Mouse (Mus musculus) liver, postnatal 0 days (tissue): Measurements from ENCODE around the gene Pip5kl1. TPM values are rescaled to one million over a fixed set of nuclear protein-coding genes. Genes with fewer than 3 reads are reported as not detected.

Source experiments
- ATAC-seq: fragments of 200-750 bp; cut with Nextera tagmentation; 2 replicates; pipeline ENCODE4 v1.8.0; 2017; ENCODE audit warnings: mild to moderate bottlenecking, moderate library complexity
- DNase-seq: peaks from one replicate; pipeline ENCODE4 v3.0.0-alpha.2; 2016
- H3K27ac ChIP-seq: fragments of 300-500 bp; sonication (generic); 2 replicates; pipeline ENCODE4 v1.5.1; 2014; ENCODE audit warnings: antibody characterized with exemption, moderate library complexity, mild to moderate bottlenecking, low read depth
- H3K27me3 ChIP-seq: fragments of 300-500 bp; sonication (generic); 2 replicates; pipeline ENCODE4 v1.6.1; 2014; ENCODE audit warnings: low read length, control low read depth, mixed read lengths; ENCODE audit not compliant: insufficient read depth
- H3K36me3 ChIP-seq: fragments of 300-500 bp; sonication (generic); replicated peaks from 2 replicates; pipeline ENCODE4 v1.6.1; 2014; ENCODE audit warnings: mild to moderate bottlenecking, control low read depth, low read length, moderate library complexity, mixed read lengths; ENCODE audit not compliant: insufficient read depth
- H3K4me1 ChIP-seq: fragments of 300-500 bp; sonication (generic); 2 replicates; pipeline ENCODE4 v1.6.1; 2014; ENCODE audit warnings: antibody characterized with exemption, mild to moderate bottlenecking, control low read depth; ENCODE audit not compliant: insufficient read depth
- H3K4me2 ChIP-seq: fragments of 300-500 bp; sonication (generic); 2 replicates; pipeline ENCODE4 v1.6.1; 2014; ENCODE audit warnings: low read depth, mild to moderate bottlenecking, low read length, moderate library complexity, mixed read lengths
- H3K4me3 ChIP-seq: fragments of 300-500 bp; sonication (generic); 2 replicates; pipeline ENCODE4 v1.5.1; 2014; ENCODE audit warnings: low read depth, low read length
- H3K9ac ChIP-seq: fragments of 300-500 bp; sonication (generic); replicated peaks from 2 replicates; pipeline ENCODE4 v1.6.1; 2014; ENCODE audit warnings: mild to moderate bottlenecking, moderate library complexity
- H3K9me3 ChIP-seq: fragments of 300-500 bp; sonication (generic); 2 replicates; pipeline ENCODE4 v1.6.1; 2016; ENCODE audit warnings: mild to moderate bottlenecking, control low read depth, low read length, mixed read lengths
- CTCF ChIP-seq: sonication (generic); IDR thresholded peaks from 2 replicates; pipeline ENCODE4 v1.5.1; 2016; ENCODE audit warnings: antibody characterized with exemption, low read depth
- EP300 ChIP-seq: IDR thresholded peaks from 2 replicates; pipeline ENCODE4 v1.6.1; 2016; ENCODE audit warnings: antibody characterized with exemption, low read depth, mild to moderate bottlenecking
- WGBS: fragments of 180-500 bp; shearing (Covaris S2); extraction: QIAGEN DNeasy Blood & Tissue Kit; methylation state at CpG from one replicate; pipeline ENCODE4 v1.1.7; 2014; ENCODE audit not compliant: insufficient replicate concordance; 5-methylcytosine and 5-hydroxymethylcytosine counted together
- polyA plus RNA-seq: library from polyadenylated mRNA; unstranded; fragments of >200 nt; fragmentation: Nextera tagmentation; extraction: Ambion mirVana; gene quantifications from 2 replicates; pipeline ENCODE4 v1.2.1, GENCODE M21; 2015

Gene Pip5kl1
- polyA plus RNA-seq, 1 experiment from 2014 or later: not detected

DNA sequence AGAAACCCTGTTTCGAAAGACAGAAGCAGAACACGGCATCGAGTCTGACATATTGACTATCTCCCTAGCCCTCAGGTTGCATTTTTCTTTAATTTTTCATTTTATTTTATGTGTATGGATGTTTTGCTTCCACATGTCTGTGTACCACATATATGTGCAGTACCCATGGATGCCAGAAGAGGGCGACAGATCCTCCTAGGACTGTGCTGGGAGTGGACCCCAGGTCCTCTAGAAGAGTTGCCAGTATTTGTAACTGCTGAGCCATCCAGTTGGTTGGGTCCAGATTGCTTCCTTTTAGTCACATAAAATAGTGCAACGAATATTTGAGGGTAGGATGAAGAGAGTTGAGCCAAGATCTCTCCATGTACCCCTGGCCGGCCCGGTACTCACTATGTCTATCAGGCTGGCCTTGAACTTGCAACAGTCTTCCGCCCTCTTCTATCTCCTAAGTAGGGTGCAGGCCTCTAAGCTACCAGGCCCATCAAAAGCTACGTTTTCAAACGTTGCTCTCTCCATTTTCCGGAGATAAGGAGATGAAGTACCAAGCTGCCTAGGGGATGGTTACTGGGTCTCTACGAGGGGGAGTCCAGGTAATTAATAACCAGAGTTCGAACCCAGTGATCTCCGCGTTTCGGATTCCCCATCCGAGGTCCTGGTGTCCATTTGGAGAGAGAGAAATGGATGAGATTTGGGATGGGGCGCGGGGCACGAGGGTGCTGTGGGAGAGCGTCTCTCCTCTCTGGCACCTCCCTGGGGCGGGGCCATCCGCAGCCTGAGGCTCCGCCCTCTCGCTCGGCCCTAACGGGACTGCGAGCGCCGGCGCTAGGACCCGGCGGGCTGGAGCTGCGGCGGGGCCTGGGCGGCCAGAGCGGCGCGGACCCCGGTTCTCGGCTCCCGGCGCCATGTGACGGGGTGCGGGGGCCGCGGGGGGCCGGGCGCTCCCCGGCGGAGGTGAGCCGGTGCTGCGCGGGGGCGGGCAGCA lies 31.9 kb downstream of the Pip5kl1 start:
- H3K4me3 ChIP-seq: peak overlapping the region; percentile 67
- 13% methylated on average over 39 of the region's 55 CpGs for WGBS
- H3K36me3 ChIP-seq: no peaks in the 10 kb centered on the region
- peak; percentile 91 for DNase-seq
- H3K9ac ChIP-seq: peak overlapping the region; percentile 70
- TF ChIP-seq EP300 (no peak), CTCF (peak; percentile 84)
- peak; percentile 69 for ATAC-seq
- no peaks in the 10 kb centered on the region for H3K27me3 ChIP-seq
- peak overlapping the region; percentile 93; the same call in 1 of the 2 replicates for H3K27ac ChIP-seq
- peaks cover 50% of the 10 kb centered on the region for H3K4me1 ChIP-seq
- H3K4me2 ChIP-seq: peak overlapping the region; percentile 91
- no peaks in the 10 kb centered on the region for H3K9me3 ChIP-seq

DNA sequence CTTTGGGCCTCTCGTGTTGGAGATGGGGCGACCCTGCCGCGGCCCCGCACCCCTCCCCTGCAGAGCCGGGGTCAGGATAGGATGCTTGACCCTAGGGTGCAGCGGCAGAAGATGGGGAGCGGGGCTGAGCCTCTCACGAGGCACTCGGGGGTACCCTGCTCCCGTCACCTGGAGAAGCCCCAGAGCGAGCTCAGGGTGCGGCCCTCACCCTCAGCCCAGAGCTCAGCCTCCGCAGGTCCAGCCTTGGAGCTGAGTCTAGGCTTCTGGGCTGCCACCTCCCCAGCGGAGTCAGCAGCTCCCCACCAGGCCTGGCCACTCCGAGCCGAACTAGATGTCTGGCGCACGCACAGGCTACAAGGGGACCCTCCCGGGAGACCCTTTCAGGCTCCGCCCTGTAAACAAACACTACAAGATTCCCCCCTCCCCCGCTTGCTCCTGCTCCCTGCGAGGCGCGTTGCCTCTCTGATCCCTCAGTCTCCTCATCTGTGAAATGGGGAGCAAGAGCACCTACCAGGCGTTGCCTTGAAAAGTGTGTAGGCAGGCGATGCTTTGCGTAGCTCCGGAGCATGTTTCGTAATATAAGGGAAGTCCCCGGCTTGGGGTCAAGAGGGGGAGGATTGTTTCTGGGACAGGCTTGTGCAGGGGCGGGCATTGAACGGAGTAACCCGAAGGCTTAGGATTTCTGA lies 32.8 kb downstream of the Pip5kl1 start:
- TF ChIP-seq CTCF: no peak
- no peak for TF ChIP-seq EP300
- no peaks in the 10 kb centered on the region for H3K27me3 ChIP-seq

DNA sequence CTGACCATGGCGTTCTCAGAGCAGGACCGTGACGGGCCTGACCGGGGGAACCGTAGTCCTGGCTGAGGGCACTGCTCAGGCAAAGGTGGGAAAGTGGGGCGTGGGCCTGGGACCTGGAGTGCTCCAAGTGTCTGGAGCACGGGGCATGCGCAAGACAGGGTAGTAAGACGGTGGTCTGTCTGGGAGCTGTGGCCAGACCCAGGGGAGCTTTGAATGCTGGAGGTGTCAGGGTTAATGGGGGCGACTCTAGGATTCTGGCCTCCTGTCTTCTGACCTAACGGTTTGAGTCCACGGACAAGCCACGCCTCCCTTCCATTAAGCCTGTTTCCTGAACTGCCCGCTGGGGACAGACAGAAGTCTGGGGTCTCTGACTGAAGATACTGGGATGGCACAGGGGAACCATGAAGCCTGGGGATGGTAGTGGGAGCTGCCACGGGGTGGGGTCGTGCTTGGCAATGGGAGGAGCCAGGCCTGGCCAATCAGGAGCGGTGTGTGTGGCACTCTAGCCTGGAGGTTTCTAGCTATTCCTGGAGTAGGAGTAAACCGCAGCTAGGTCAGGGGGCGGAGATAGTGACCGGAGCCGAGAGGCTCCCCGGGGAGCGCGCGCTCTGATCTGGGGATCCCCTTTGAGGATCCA lies 33.7 kb downstream of the Pip5kl1 start:
- ATAC-seq: peak; percentile 81
- peak overlapping the region; percentile 41 for H3K9ac ChIP-seq
- H3K27me3 ChIP-seq: no peaks in the 10 kb centered on the region
- peak overlapping the region; percentile 67 for H3K4me3 ChIP-seq
- peak overlapping the region; percentile 91 for H3K4me2 ChIP-seq
- WGBS: 2% methylated on average over 25 of the region's 25 CpGs
- H3K36me3 ChIP-seq: no peaks in the 10 kb centered on the region; the same call in 1 of the 2 replicates
- no peaks in the 10 kb centered on the region for H3K9me3 ChIP-seq
- H3K27ac ChIP-seq: peak overlapping the region; percentile 93
- TF ChIP-seq EP300 (no peak; the same call in 1 of the 2 replicates), CTCF (peak; percentile 19; the same call in 1 of the 2 replicates)
- peaks cover 45% of the 10 kb centered on the region for H3K4me1 ChIP-seq
- DNase-seq: peak; percentile 83

More for the DNA sequence above, 32.8 kb downstream of the Pip5kl1 start:
- no peaks in the 10 kb centered on the region for H3K9me3 ChIP-seq
- peak overlapping the region; percentile 67 for H3K4me3 ChIP-seq
- peak overlapping the region; percentile 93 for H3K27ac ChIP-seq
- H3K4me1 ChIP-seq: peaks cover 48% of the 10 kb centered on the region
- ATAC-seq: no peak
- H3K4me2 ChIP-seq: peak overlapping the region; percentile 91
- WGBS: 1% methylated on average over 34 of the region's 34 CpGs
- peak overlapping the region; percentile 70 for H3K9ac ChIP-seq
- no peaks in the 10 kb centered on the region for H3K36me3 ChIP-seq
- peak; percentile 53 for DNase-seq

DNA sequence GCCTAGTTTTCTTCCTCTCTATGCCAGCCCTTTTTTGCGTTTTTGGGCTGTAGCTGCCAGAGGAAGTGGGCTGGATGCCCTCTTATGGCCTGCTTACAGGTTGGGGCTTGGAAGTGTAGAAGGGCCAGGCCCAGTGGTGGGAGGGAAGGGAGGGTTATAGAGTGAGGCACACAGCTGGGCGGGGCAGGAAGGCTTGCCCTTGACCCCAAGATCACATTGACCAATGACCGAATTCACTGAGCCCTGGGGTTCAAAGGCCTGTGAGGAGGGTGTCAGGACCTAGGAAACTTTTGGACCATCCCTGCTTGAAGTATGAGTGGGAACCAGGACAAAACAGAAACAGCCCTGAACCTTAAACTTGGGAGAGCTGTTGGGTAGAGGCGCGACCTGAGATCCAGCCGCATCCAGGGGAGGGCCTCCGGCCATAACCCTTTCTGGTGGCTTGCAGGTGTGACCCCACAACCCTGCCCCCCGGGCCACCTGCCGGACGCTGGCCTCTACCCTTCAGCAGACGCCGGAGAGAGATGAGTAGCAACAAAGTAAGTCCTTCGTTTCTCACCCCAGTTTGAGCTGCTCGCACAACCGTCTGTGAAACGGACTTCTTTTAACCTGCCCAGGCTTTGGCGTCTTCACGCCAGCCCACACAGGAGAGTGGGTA lies 34.3 kb downstream of the Pip5kl1 start:
- peaks cover 45% of the 10 kb centered on the region for H3K4me1 ChIP-seq

DNA sequence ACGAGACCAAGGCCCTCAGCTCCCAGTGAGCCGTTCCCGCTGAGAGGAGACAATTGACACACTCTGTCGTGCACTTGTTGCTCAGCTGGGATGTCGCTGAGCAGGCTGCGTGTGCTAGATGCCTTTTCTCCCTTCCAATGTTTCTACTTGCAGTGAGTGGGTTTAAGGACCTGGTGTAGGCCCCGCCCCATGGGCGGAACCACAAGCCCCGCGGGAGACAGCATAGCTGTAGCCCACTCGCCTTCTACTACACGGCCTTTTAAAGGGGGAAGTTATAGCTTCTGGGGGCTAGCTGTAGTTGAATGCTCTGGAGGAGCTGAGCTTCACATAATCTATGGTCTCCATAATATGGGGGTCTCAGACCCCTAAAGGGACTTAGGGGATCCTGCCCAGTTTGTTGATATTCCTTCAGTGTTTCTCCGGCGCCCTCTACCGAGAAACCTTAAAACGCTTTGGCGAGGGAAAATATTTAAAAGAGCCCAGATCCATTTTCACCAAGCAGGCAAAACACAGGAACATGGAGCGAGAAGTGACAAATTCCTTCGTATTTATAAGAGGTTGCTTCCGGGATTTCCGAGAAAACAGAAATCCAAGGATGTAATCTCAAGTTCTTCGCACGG lies 36.1 kb downstream of the Pip5kl1 start:
- Histone ChIP-seq H3K9ac (0 out of 2 replicates have a peak overlapping the region, but pooled peaks have one; percentile 39), H3K27me3 (no peaks in the 10 kb centered on the region), H3K36me3 (peaks cover 9% of the 10 kb centered on the region), H3K9me3 (no peaks in the 10 kb centered on the region), H3K4me3 (peak overlapping the region; percentile 32), H3K27ac (0 out of 2 replicates have a peak overlapping the region, but pooled peaks have one; percentile 93), H3K4me1 (peaks cover 45% of the 10 kb centered on the region), H3K4me2 (peak overlapping the region; percentile 91)
- peak; percentile 65 for DNase-seq
- no peak for ATAC-seq
- WGBS: 18% methylated on average over 23 of the region's 23 CpGs
- TF ChIP-seq EP300 (no peak), CTCF (peak; percentile 56)

More for the DNA sequence above, 34.3 kb downstream of the Pip5kl1 start:
- TF ChIP-seq EP300 (no peak), CTCF (no peak)
- Histone ChIP-seq H3K4me3 (peak overlapping the region; percentile 67), H3K9ac (peak overlapping the region; percentile 41), H3K4me2 (peak overlapping the region; percentile 91), H3K9me3 (no peaks in the 10 kb centered on the region), H3K36me3 (no peaks in the 10 kb centered on the region; the same call in 1 of the 2 replicates), H3K27ac (peak overlapping the region; percentile 93), H3K27me3 (no peaks in the 10 kb centered on the region)
- 44% methylated on average over 18 of the region's 18 CpGs for WGBS
- DNase-seq: no peak
- peak; percentile 75 for ATAC-seq
